Mouse (Mus musculus) neural tube, embryonic 11.5 days (tissue): ENCODE results near the gene Gm10272. TPM values are rescaled to one million over a fixed set of nuclear protein-coding genes. Genes with fewer than 3 reads are reported as not detected.

ENCODE experiments used
- ATAC-seq: fragments of 200-750 bp; cut with Nextera tagmentation; 2 replicates; pipeline ENCODE4 v1.8.0; 2017; ENCODE audit warnings: moderate number of reproducible peaks, mild to moderate bottlenecking, moderate TSS enrichment, moderate library complexity; ENCODE audit not compliant: insufficient read depth, low FRiP score, low TSS enrichment
- DNase-seq: peaks from one replicate; pipeline ENCODE4 v3.0.0-alpha.2; 2015; ENCODE audit warnings: low spot score
- H3K27ac ChIP-seq: fragments of 300-500 bp; sonication (generic); 2 replicates; pipeline ENCODE4 v1.5.1; 2014; ENCODE audit warnings: low read depth, mild to moderate bottlenecking, low read length
- H3K27me3 ChIP-seq: fragments of 300-500 bp; sonication (generic); 2 replicates; pipeline ENCODE4 v1.6.1; 2014; ENCODE audit warnings: mild to moderate bottlenecking, low read length, mixed read lengths; ENCODE audit not compliant: control insufficient read depth, insufficient read depth
- H3K36me3 ChIP-seq: fragments of 300-500 bp; sonication (generic); 2 replicates; pipeline ENCODE4 v1.6.1; 2014; ENCODE audit warnings: mild to moderate bottlenecking, low read length, moderate library complexity, mixed read lengths; ENCODE audit not compliant: control insufficient read depth, insufficient read depth
- H3K4me1 ChIP-seq: fragments of 300-500 bp; sonication (generic); 2 replicates; pipeline ENCODE4 v1.6.1; 2014; ENCODE audit warnings: low read length, mixed read lengths; ENCODE audit not compliant: control insufficient read depth, insufficient read depth
- H3K4me2 ChIP-seq: fragments of 300-500 bp; sonication (generic); 2 replicates; pipeline ENCODE4 v1.6.1; 2014; ENCODE audit warnings: low read depth, mild to moderate bottlenecking, moderate library complexity
- H3K4me3 ChIP-seq: fragments of 300-500 bp; sonication (generic); 2 replicates; pipeline ENCODE4 v1.5.1; 2014; ENCODE audit warnings: low read depth, low read length
- H3K9ac ChIP-seq: fragments of 300-500 bp; sonication (generic); 2 replicates; pipeline ENCODE4 v1.6.1; 2014; ENCODE audit warnings: mild to moderate bottlenecking, low read length
- H3K9me3 ChIP-seq: fragments of 300-500 bp; sonication (generic); 2 replicates; pipeline ENCODE4 v1.6.1; 2016; ENCODE audit warnings: low read length; ENCODE audit not compliant: control insufficient read depth
- WGBS: fragments of 180-500 bp; shearing (Covaris S2); extraction: QIAGEN DNeasy Blood & Tissue Kit; methylation state at CpG from one replicate; pipeline ENCODE4 v1.1.7; 2014; 5-methylcytosine and 5-hydroxymethylcytosine counted together
- polyA plus RNA-seq: library from polyadenylated mRNA; unstranded; fragments of >200 nt; fragmentation: Nextera tagmentation; extraction: Ambion mirVana; gene quantifications from 2 replicates; pipeline ENCODE4 v1.2.1, GENCODE M21; 2014

Gene Gm10272
- not detected in 2 replicates for polyA plus RNA-seq

- WGBS, result 93% methylated on average over 1 of the region's 1 CpGs
- Histone ChIP-seq H3K36me3 (no peaks in the 10 kb centered on the region), H3K4me1 (no peaks in the 10 kb centered on the region), H3K4me3 (no peak within 1 kb of the TSS), H3K4me2 (no peak within 1 kb of the TSS), H3K27ac (no peak within 1 kb of the TSS), H3K27me3 (no peaks in the 10 kb centered on the region), H3K9me3 (no peaks in the 10 kb centered on the region), H3K9ac (no peak within 1 kb of the TSS)
- no peak for ATAC-seq
- no peak for DNase-seq
Observed at GRCm38 (mm10) chr10:77706326-77706725, at the start of gene Gm10272. Gene Gm10272 (plus strand): TSS chr10:77706626.

GRCm38 (mm10) chr10:77658286-77658994 lies 48.0 kb upstream of the Gm10272 start:
- 72% methylated on average over 15 of the region's 15 CpGs for WGBS
- Histone ChIP-seq H3K36me3 (no peaks in the 10 kb centered on the region), H3K27me3 (no peaks in the 10 kb centered on the region), H3K27ac (no peak overlapping the region), H3K4me3 (no peak overlapping the region), H3K9ac (no peak overlapping the region), H3K4me1 (no peaks in the 10 kb centered on the region), H3K9me3 (no peaks in the 10 kb centered on the region; the same call in 1 of the 2 replicates), H3K4me2 (no peak overlapping the region)
- ATAC-seq (no peak), DNase-seq (no peak)

GRCm38 (mm10) chr10:77663949-77664665 lies 42.3 kb upstream of the Gm10272 start:
- DNase-seq, result no peak
- no peaks in the 10 kb centered on the region for H3K27me3 ChIP-seq
- no peaks in the 10 kb centered on the region; the same call in 1 of the 2 replicates for H3K9me3 ChIP-seq
- no peaks in the 10 kb centered on the region for H3K36me3 ChIP-seq
- ATAC-seq, result no peak
- H3K4me3 ChIP-seq, result no peak overlapping the region
- no peak overlapping the region for H3K9ac ChIP-seq
- H3K4me2 ChIP-seq, result no peak overlapping the region; the same call in 1 of the 2 replicates
- H3K27ac ChIP-seq, result no peak overlapping the region
- WGBS, result 44% methylated on average over 43 of the region's 43 CpGs
- no peaks in the 10 kb centered on the region for H3K4me1 ChIP-seq

- ATAC-seq (no peak), DNase-seq (no peak)
- WGBS, result 77% methylated on average over 8 of the region's 8 CpGs
- Histone ChIP-seq H3K4me1 (no peaks in the 10 kb centered on the region), H3K36me3 (no peaks in the 10 kb centered on the region), H3K4me3 (no peak overlapping the region), H3K9me3 (no peaks in the 10 kb centered on the region), H3K27me3 (no peaks in the 10 kb centered on the region), H3K27ac (no peak overlapping the region), H3K4me2 (no peak overlapping the region), H3K9ac (no peak overlapping the region)
Observed at GRCm38 (mm10) chr10:77666342-77666741, 40.1 kb upstream of the Gm10272 start.

- Histone ChIP-seq H3K36me3 (no peaks in the 10 kb centered on the region), H3K4me2 (no peak overlapping the region), H3K9ac (no peak overlapping the region), H3K4me1 (no peaks in the 10 kb centered on the region), H3K4me3 (no peak overlapping the region), H3K27ac (no peak overlapping the region), H3K27me3 (no peaks in the 10 kb centered on the region), H3K9me3 (no peaks in the 10 kb centered on the region)
- no peak for ATAC-seq
- WGBS, result 87% methylated on average over 4 of the region's 4 CpGs
- DNase-seq, result no peak
Observed at GRCm38 (mm10) chr10:77667402-77667801, 39.0 kb upstream of the Gm10272 start.

- no peaks in the 10 kb centered on the region for H3K36me3 ChIP-seq
- WGBS, result 80% methylated on average over 4 of the region's 4 CpGs
- ATAC-seq (no peak), DNase-seq (no peak)
- no peak overlapping the region for H3K4me2 ChIP-seq
- H3K4me3 ChIP-seq, result no peak overlapping the region
- H3K9ac ChIP-seq, result no peak overlapping the region
- no peak overlapping the region for H3K27ac ChIP-seq
- H3K27me3 ChIP-seq, result no peaks in the 10 kb centered on the region
- no peaks in the 10 kb centered on the region for H3K9me3 ChIP-seq
- no peaks in the 10 kb centered on the region for H3K4me1 ChIP-seq
Observed at GRCm38 (mm10) chr10:77670710-77671109, 35.7 kb upstream of the Gm10272 start.

- Histone ChIP-seq H3K27ac (no peak overlapping the region), H3K4me2 (no peak overlapping the region), H3K4me3 (no peak overlapping the region), H3K36me3 (no peaks in the 10 kb centered on the region), H3K9ac (no peak overlapping the region), H3K9me3 (no peaks in the 10 kb centered on the region), H3K27me3 (no peaks in the 10 kb centered on the region), H3K4me1 (no peaks in the 10 kb centered on the region)
- WGBS, result 77% methylated on average over 4 of the region's 4 CpGs
- DNase-seq, result no peak
- ATAC-seq, result no peak
Observed at GRCm38 (mm10) chr10:77671519-77671918, 34.9 kb upstream of the Gm10272 start.

- WGBS, result 63% methylated on average over 13 of the region's 13 CpGs
- no peak for DNase-seq
- no peak overlapping the region for H3K27ac ChIP-seq
- H3K27me3 ChIP-seq, result peaks cover 17% of the 10 kb centered on the region
- no peaks in the 10 kb centered on the region for H3K36me3 ChIP-seq
- no peak overlapping the region for H3K9ac ChIP-seq
- no peak for ATAC-seq
- 0 out of 2 replicates have a peak, but pooled peaks cover 8% of the 10 kb centered on the region for H3K4me1 ChIP-seq
- no peak overlapping the region for H3K4me2 ChIP-seq
- no peaks in the 10 kb centered on the region for H3K9me3 ChIP-seq
- no peak overlapping the region for H3K4me3 ChIP-seq
Observed at GRCm38 (mm10) chr10:77673765-77674164, 32.7 kb upstream of the Gm10272 start.

GRCm38 (mm10) chr10:77677562-77677961 lies 28.9 kb upstream of the Gm10272 start:
- 0% methylated on average over 35 of the region's 35 CpGs for WGBS
- DNase-seq (no peak), ATAC-seq (no peak)
- H3K9ac ChIP-seq, result no peak overlapping the region
- H3K9me3 ChIP-seq, result no peaks in the 10 kb centered on the region
- H3K4me2 ChIP-seq, result peak overlapping the region; percentile 46
- no peaks in the 10 kb centered on the region for H3K36me3 ChIP-seq
- H3K27ac ChIP-seq, result no peak overlapping the region
- H3K4me1 ChIP-seq, result 0 out of 2 replicates have a peak, but pooled peaks cover 8% of the 10 kb centered on the region
- H3K4me3 ChIP-seq, result peak overlapping the region; percentile 14
- H3K27me3 ChIP-seq, result peaks cover 19% of the 10 kb centered on the region
